Mouse (Mus musculus) Patski (cell line): ENCODE measurements at regions not wholly inside any gene's neighbourhood (a gene's known extent, or its start where the extent isn't known, plus 50 kb on each side); places are given as distances from the start of the nearest gene placed in this dataset.

ENCODE experiments used
- ATAC-seq: fragments of 100-300 bp; one replicate; pipeline ENCODE4 v1.8.0; 2021
- CTCF ChIA-PET: fragments of 350-600 bp; sonication (Branson Sonifier 250); formaldehyde crosslinking; loops from one replicate; lab custom pipeline; 2022; ENCODE audit warnings: inconsistent platforms; lab: Charles Lee
- POLR2A ChIA-PET: fragments of 350-600 bp; sonication (Branson Sonifier 250); formaldehyde crosslinking; loops from one replicate; lab custom pipeline; 2022; ENCODE audit warnings: antibody characterized with exemption, inconsistent platforms; lab: Charles Lee
- DNase-seq: peaks from one replicate; pipeline ENCODE4 v3.0.0-alpha.2; 2011; ENCODE audit warnings: low read depth, low spot score
- H3K27me3 ChIP-seq: fragments of 371-371 bp; one replicate; pipeline ENCODE4 v1.5.1; 2021
- CTCF ChIP-seq: fragments of 100-300 bp; IDR thresholded peaks from one replicate; pipeline ENCODE4 v1.5.1; 2021
- in situ Hi-C: fragments of 300-500 bp; cut with MboI; formaldehyde crosslinking; loops from 3 replicates; pipeline ENCODE4 v1.11.1; 2018; ENCODE audit warnings: low pct_unique_long_range_greater_than_20kb, mixed read lengths

DNA sequence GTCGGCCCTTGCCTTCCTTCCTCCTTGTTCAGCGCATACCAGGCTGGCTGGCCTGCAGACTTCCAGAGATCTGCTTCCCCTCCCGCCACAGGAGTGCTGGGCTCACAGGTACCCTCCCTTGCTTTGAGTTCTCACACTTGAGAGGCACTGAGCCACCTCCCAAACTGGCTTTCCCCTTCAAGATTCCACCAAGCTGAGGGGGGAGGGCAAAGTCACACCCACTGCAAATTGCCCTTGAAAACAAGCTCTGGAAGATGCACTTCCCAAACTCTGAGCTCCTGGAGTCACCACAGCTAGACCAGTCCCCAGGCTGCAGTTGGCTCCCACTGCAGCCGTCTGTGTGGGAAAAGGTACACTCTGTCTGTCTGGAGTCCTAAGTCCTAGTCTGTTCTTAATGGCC is 142.1 kb upstream of the Slc22a12 start:
- in situ Hi-C loops, result no loop called here
- ATAC-seq, result no peak
- peaks cover 36% of the 10 kb centered on the region for H3K27me3 ChIP-seq
- POLR2A ChIA-PET, result no interaction called here
- CTCF ChIA-PET, result no interaction called here
- no peak for DNase-seq
- no peak for TF ChIP-seq CTCF

DNA sequence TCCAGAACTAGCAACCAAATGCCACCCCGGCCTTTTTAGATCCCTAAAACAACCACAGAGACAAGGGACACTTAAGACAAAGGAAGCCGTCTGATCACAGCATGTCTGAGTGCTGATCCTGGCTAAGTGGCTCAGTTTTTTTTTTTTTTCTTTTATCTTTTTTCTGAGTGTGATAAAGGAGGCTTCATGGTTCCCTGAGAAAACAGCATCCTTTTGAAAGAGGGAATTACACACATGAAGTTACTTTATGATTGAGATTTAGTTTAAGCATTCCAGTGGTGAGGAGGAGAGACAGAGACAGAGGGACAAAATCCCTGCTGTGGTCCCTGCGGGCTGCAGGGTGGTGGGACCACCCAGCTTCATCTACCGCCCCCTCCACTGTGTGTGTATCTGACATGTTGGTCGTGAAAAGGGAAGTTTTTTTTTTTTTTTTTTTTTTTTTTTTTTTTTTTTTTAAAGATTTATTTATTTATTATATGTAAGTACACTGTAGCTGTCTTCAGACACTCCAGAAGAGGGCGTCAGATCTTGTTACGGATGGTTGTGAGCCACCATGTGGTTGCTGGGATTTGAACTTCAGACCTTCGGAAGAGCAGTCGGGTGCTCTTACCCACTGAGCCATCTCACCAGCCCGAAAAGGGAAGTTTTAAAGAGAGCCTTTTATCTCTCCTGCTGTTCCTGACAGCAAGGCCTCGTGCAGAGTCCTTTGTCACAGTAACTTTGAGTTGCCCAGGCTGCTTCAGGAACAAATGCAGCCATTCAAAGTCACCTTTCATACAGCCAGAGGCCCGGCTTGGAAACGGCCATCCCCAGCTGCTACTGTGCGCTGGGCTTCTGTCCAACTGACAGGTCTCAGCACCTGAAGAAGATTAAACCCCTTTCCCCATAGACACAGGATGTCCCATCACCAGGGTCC is 136.8 kb upstream of the Slc22a12 start:
- CTCF ChIA-PET, result no interaction called here

DNA sequence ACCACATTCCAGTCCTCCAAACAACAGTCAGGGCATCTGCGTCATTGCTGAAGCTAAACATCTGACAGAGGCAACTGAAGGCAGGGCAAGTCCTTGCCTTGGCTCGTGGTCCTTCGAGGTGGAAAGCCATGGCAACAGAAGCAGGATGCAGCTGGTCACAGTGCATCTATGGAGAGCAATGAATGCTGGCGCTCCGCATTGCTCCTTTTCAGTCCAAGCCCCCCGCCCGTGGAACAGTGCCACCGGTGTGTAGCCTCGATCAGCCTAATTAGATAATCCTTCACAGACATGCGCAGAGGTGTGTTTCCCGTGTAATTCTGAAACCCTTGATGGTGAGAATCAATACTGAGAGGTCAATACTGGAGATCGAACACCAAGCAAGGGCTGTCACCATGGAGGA is 134.7 kb upstream of the Slc22a12 start:
- ATAC-seq (no peak), DNase-seq (no peak)
- no peak for TF ChIP-seq CTCF
- in situ Hi-C loops, result no loop called here
- POLR2A ChIA-PET, result no interaction called here
- H3K27me3 ChIP-seq, result peaks cover 52% of the 10 kb centered on the region
- CTCF ChIA-PET, result no interaction called here

More for the DNA sequence above, 136.8 kb upstream of the Slc22a12 start:
- in situ Hi-C loops, result no loop called here
- no peak for ATAC-seq
- no peak for TF ChIP-seq CTCF
- no peak for DNase-seq
- POLR2A ChIA-PET, result no interaction called here
- peaks cover 62% of the 10 kb centered on the region for H3K27me3 ChIP-seq

DNA sequence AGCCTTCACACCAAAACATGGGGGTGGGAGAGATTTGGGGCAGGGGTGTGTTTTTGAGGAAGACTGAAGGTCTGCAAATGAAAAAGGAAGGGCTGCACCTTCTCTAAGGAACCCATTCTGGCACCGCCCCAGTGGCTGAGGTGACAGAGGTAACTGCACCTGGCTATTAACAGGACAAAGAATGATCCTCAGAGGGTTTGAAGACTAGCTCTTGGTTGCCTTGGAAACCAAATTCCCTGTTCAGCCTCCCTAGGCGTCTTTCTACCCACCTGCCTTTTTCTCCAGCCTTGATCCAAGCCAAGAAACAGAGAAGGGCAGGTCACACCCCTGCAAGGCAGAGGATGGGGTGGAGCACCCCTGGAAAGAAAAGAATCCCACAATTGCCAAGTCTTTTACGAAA is 132.8 kb upstream of the Slc22a12 start:
- ChIA-PET POLR2A (no interaction called here), CTCF (no interaction called here)
- no peak for TF ChIP-seq CTCF
- ATAC-seq (no peak), DNase-seq (no peak)
- peaks cover 56% of the 10 kb centered on the region for H3K27me3 ChIP-seq
- in situ Hi-C loops, result no loop called here

DNA sequence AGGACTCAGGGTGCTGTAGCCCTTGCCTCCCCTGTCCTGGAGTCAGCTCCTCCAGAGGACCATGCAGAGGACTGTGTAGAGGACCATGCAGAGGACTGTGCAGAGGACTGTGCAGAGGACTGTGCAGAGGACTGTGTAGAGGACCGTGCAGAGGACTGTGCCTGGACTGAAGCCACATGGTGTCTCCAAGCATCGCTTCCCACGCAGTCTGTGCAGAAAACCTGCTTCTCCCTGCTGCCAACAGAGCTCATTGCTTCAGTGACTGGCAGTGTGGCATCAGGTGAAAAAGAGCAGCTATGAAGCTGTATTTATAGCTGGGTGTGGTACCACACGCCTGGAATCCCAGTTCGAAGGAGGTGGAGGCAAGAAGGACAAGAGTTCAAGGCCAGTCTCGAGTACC is 128.9 kb upstream of the Slc22a12 start:
- no peak for DNase-seq
- no peak for TF ChIP-seq CTCF
- in situ Hi-C loops, result no loop called here
- peaks cover 40% of the 10 kb centered on the region for H3K27me3 ChIP-seq
- no peak for ATAC-seq
- ChIA-PET CTCF (interaction anchor here (2.9 kb wide), 1 partner anchor 9 kb away, joined by 9 read pairs; no protein-coding TSS in a partner anchor), POLR2A (interaction anchor here (0.6 kb wide), 1 partner anchor 21 kb away, joined by 3 read pairs; no protein-coding TSS in a partner anchor)

DNA sequence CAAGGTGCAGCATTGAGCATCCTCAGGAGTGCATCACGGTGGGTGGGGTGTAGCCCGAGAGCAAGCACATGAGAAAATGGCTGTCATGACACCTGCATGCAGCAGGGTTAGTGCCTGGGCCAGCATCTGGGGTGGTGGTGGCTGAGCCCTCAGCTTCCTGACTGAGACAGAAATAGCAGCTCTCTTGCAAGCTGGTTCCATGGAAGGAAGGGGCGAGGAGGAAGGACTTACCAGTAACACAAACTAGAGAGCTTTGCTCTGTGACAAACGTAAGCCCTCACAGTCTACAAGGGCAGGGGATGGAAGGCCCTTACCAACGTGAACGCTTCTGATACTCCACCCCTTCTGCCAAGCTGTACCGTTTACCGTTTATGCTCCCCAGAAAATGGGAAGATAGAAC is 127.0 kb upstream of the Slc22a12 start:
- DNase-seq, result no peak
- ChIA-PET POLR2A (no interaction called here), CTCF (no interaction called here)
- peaks cover 31% of the 10 kb centered on the region for H3K27me3 ChIP-seq
- ATAC-seq, result no peak
- in situ Hi-C loops, result no loop called here
- TF ChIP-seq CTCF, result no peak

DNA sequence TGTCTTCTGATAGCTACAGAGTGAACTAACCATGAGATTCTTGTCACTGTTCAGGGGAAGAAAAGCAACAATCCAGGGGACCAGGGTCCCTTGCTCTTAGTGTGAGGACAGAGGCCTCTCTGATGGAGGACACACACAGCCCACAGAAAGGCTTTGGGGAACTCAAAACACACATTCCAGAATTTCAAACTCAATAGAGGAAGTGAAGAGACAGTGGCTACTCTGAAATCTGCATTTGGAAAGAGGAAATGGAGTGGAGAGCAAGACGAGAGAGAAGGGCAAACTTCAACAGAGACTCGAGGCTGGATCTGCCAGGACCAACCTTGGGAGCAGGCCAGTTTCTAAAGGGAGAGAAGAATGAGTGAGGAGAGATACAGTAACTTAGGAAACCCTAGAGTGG is 125.7 kb upstream of the Slc22a12 start:
- H3K27me3 ChIP-seq, result peaks cover 33% of the 10 kb centered on the region
- ChIA-PET CTCF (no interaction called here), POLR2A (no interaction called here)
- DNase-seq, result no peak
- in situ Hi-C loops, result no loop called here
- no peak for ATAC-seq
- TF ChIP-seq CTCF, result no peak

DNA sequence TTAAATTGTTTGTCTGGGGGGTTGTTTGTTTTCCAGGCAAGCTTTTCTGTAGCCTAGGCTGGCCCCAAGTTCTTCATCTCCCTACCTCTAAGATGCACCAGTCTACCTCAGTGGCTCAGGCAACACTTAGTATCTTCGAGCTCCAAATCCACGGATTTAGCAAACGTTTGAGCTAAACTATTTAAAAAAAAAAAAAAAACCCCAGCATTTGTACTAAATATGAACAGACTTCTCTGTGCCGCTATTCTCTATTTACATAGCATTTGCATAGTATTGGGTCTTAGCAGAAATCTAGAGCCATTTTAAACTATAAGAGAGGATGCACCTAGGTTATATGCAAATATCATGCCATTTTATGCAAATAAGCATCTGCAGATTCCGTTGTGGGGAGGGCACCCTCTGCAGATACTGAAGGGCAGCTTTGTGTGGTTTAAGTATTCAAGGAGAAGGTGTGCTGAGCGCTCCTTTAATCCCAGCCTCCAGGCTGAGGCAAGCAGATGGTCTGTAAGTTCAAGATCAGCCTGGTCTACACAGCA is 123.4 kb upstream of the Slc22a12 start:
- DNase-seq (no peak), ATAC-seq (no peak)
- ChIA-PET CTCF (no interaction called here), POLR2A (interaction anchor here (0.6 kb wide), 2 partner anchors 325 to 1071 kb away, joined by 4 to 7 read pairs; partner anchors contain the start of gene Map4k2)
- no peak for TF ChIP-seq CTCF
- peaks cover 41% of the 10 kb centered on the region for H3K27me3 ChIP-seq
- in situ Hi-C loops, result no loop called here

DNA sequence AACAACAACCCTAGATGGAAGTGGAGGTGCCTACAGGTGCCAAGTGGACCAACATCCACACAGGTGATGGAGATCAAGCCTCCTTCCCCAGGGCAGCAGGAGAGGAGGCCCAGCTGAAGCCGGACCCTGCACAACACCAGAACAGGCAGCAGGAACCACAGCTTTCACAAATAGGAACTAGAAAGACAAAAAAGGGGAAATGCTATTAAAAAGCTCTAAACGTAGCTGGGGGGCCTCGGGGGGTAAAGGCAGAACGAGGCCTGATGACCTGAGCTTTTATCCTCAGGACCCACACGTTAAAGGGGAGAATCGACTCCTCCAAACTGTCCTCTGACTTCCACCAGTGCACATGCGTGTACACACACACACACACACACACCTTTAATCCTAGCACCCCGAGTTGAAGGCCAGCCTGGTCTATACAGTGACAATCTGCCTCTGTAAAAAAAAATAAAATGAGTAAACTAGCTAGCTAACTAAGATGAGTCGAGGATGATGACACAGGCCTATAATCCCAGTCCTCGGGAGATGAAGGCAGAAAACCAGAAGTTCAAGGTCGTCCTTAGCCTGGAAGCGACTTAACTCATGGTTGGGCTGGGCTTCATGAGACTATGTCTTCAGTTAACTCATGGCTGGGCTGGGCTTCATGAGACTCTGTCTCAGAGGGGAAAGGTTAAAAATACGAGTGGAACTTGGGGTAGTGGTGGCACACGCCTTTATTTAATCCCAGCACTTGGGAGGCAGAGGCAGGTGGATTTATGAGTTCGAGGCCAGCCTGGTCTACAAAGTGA is 122.6 kb upstream of the Slc22a12 start:
- ATAC-seq (no peak), DNase-seq (no peak)
- no peak for TF ChIP-seq CTCF
- peaks cover 44% of the 10 kb centered on the region for H3K27me3 ChIP-seq
- ChIA-PET POLR2A (interaction anchor here (0.6 kb wide), 2 partner anchors 155 to 1072 kb away, joined by 4 to 5 read pairs; no protein-coding TSS in a partner anchor), CTCF (no interaction called here)
- in situ Hi-C loops, result no loop called here

DNA sequence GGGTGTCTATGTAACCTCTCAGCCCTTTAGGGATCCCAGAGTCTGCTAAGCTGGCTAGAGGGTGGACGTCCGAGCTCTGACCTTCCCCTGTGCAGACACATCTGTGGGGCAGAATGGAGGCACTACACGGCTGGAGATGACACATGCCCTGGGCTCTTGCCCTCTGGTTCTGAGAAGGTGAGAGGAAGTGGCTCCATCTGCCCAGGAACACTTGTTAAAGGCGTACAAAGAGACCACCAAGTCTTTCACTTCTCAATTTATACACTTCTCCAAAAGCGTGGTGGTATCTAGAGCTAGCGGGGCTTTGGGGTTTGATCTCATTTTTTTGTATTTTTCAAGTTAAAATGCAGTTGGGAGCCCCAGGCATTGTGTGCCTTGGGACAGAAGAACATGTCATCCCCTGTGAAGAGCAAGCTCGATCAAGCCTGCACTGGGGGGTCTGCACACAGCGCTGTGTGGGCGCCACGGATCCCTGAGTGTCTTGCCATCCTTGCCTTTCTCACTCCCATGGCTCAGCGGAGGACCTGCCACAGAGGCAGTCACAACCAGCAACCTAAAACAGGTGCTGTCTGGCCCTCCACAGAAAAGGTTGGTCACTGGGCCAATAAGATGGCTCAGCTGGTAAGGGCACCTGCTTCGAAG is 121.6 kb upstream of the Slc22a12 start:
- in situ Hi-C loops, result no loop called here
- DNase-seq (no peak), ATAC-seq (no peak)
- no peak for TF ChIP-seq CTCF
- ChIA-PET CTCF (no interaction called here), POLR2A (no interaction called here)
- peaks cover 46% of the 10 kb centered on the region for H3K27me3 ChIP-seq
